Mouse (Mus musculus): ENCODE measurements around the gene Ppm1h.

DNA sequence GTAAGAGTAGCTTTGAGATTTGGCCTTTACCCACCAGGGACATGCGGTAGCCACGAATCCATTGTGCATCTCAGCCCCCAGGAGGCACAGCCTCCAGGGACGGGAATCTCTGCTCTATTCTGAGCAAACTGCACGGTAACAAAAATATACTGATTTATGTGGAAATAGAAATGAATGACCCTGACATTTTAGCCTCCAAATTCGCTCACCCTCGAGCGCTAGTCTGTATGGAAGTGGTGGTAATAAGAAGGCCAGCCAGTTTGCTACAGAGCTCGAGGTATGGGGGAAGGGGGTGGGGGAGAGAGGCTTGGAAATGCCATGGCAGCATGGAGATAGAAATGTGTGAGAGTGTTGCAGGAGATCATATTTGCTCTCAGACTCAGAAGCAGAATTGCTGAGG lies 37.7 kb downstream of the Ppm1h start:
- no peak for TF ChIP-seq E2F4 (IDR thresholded peaks at IDR 0.05; ENCODE audit: insufficient replicate concordance, low read depth, low read length)
- no peak for TF ChIP-seq RCOR1 (conservative IDR thresholded peaks at IDR 0.05; ENCODE audit: low read depth, low read length)
- TF ChIP-seq CTCF (conservative IDR thresholded peaks at IDR 0.05 in 1 of 2, IDR thresholded peaks at IDR 0.05 in 1 of 2; ENCODE audit: low read depth in 2 of 2, low read length in 2 of 2) = no peak
- no peak for TF ChIP-seq POLR2A (IDR thresholded peaks at IDR 0.05; ENCODE audit: low read depth, low read length)
- TF ChIP-seq HCFC1 (IDR thresholded peaks at IDR 0.05; ENCODE audit: low read depth, low read length) = no peak
- no peak for TF ChIP-seq JUND (conservative IDR thresholded peaks at IDR 0.05; ENCODE audit: low read depth, low read length)
- no peak for TF ChIP-seq MAZ (IDR thresholded peaks at IDR 0.05; ENCODE audit: low read depth, low read length)
- TF ChIP-seq MAX (IDR thresholded peaks at IDR 0.05; ENCODE audit: low read length) = no peak
- no peak for TF ChIP-seq JUN (IDR thresholded peaks at IDR 0.05; ENCODE audit: insufficient read depth, low read depth, low read length)
